Mouse (Mus musculus): ENCODE results near the gene Mrgprh.

DNA sequence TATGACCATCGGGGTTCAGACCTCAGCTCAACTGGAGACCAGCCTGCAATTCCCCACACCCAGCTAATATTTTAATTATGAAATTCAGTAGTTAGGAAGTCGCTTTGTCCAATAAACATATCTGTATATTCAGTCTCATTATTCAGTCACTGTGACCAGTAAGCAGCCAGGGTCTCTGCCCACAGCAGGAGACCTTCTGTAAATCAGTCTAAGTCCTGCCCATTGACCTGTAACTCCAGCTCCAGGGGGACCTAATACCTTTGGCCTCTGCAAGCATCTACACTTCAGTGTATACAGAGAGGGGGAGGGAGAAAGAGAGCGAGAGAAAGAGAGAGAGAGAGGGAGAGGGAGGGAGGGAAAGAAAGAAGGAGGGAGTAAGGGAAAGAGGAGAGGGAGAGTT, 41.5 kb upstream of the Mrgprh start:
- TF ChIP-seq CTCF (IDR thresholded peaks at IDR 0.05; ENCODE audit: low read depth, low read length): no peak
- no peak for TF ChIP-seq POLR2A (IDR thresholded peaks at IDR 0.05; ENCODE audit: insufficient read depth, low read length)

All from ES-Bruce4 (cell line).